Mouse (Mus musculus) forebrain, postnatal 0 days (tissue): Measurements from ENCODE around the gene Spata31d1c. TPM values are rescaled to one million over a fixed set of nuclear protein-coding genes. Genes with fewer than 3 reads are reported as not detected.
A peak's percentile ranks its signal among the peaks of the same experiment; 100 is the strongest.

Source experiments
- ATAC-seq: fragments of 200-750 bp; cut with Nextera tagmentation; 2 replicates; pipeline ENCODE4 v1.8.0; 2017; ENCODE audit warnings: mild to moderate bottlenecking, moderate library complexity
- DNase-seq: peaks from one replicate; pipeline ENCODE4 v3.0.0-alpha.2; 2015
- H3K27ac ChIP-seq: fragments of 300-500 bp; sonication (generic); 2 replicates; pipeline ENCODE4 v1.5.1; 2014; ENCODE audit warnings: low read depth, mild to moderate bottlenecking, antibody characterized with exemption, low read length, moderate library complexity, mixed read lengths
- H3K27me3 ChIP-seq: fragments of 300-500 bp; sonication (generic); 2 replicates; pipeline ENCODE4 v1.6.1; 2014; ENCODE audit warnings: mild to moderate bottlenecking, low read length, mixed read lengths; ENCODE audit not compliant: insufficient read depth
- H3K36me3 ChIP-seq: fragments of 300-500 bp; sonication (generic); 2 replicates; pipeline ENCODE4 v1.6.1; 2014; ENCODE audit warnings: mild to moderate bottlenecking, moderate library complexity; ENCODE audit not compliant: insufficient read depth
- H3K4me1 ChIP-seq: fragments of 300-500 bp; sonication (generic); 2 replicates; pipeline ENCODE4 v1.6.1; 2014; ENCODE audit warnings: antibody characterized with exemption; ENCODE audit not compliant: insufficient read depth
- H3K4me2 ChIP-seq: fragments of 300-500 bp; sonication (generic); 2 replicates; pipeline ENCODE4 v1.6.1; 2014; ENCODE audit warnings: low read depth, mild to moderate bottlenecking, moderate library complexity
- H3K4me3 ChIP-seq: fragments of 300-500 bp; sonication (generic); 2 replicates; pipeline ENCODE4 v1.5.1; 2014; ENCODE audit warnings: low read depth, low read length, mixed read lengths
- H3K9ac ChIP-seq: fragments of 300-500 bp; sonication (generic); 2 replicates; pipeline ENCODE4 v1.6.1; 2014; ENCODE audit warnings: mild to moderate bottlenecking
- H3K9me3 ChIP-seq: fragments of 300-500 bp; sonication (generic); 2 replicates; pipeline ENCODE4 v1.6.1; 2016; ENCODE audit warnings: low read length
- CTCF ChIP-seq: sonication (generic); IDR thresholded peaks from 2 replicates; pipeline ENCODE4 v1.5.1; 2016; ENCODE audit warnings: antibody characterized with exemption, control low read depth, low read depth
- WGBS: fragments of 180-500 bp; shearing (Covaris S2); extraction: QIAGEN DNeasy Blood & Tissue Kit; methylation state at CpG from one replicate; pipeline ENCODE4 v1.1.7; 2014; 5-methylcytosine and 5-hydroxymethylcytosine counted together
- polyA plus RNA-seq: library from polyadenylated mRNA; unstranded; fragments of >200 nt; fragmentation: Nextera tagmentation; extraction: Ambion mirVana; gene quantifications from 2 replicates; pipeline ENCODE4 v1.2.1, GENCODE M21; 2015
- total RNA-seq: library from RNA; depleted of rRNA; stranded (reverse); fragments of >200 nt; gene quantifications from 2 replicates; pipeline ENCODE4 v1.2.3, GENCODE M21; 2014; rRNA removed

Gene Spata31d1c
- total RNA-seq = not detected in 2 replicates
- polyA plus RNA-seq = not detected in 2 replicates

- no peaks in the 10 kb centered on the region for H3K36me3 ChIP-seq
- H3K4me3 ChIP-seq = no peak within 1 kb of the TSS
- H3K27ac ChIP-seq = no peak within 1 kb of the TSS
- H3K4me2 ChIP-seq = no peak within 1 kb of the TSS
- H3K4me1 ChIP-seq = no peaks in the 10 kb centered on the region
- ATAC-seq (no peak), DNase-seq (no peak)
- H3K27me3 ChIP-seq = no peaks in the 10 kb centered on the region
- H3K9me3 ChIP-seq = no peaks in the 10 kb centered on the region
- H3K9ac ChIP-seq = no peak within 1 kb of the TSS
- TF ChIP-seq CTCF = no peak
Observed at GRCm38 (mm10) chr13:65032758-65033157, at the start of gene Spata31d1c. Gene Spata31d1c (plus strand): TSS chr13:65033058.

DNA sequence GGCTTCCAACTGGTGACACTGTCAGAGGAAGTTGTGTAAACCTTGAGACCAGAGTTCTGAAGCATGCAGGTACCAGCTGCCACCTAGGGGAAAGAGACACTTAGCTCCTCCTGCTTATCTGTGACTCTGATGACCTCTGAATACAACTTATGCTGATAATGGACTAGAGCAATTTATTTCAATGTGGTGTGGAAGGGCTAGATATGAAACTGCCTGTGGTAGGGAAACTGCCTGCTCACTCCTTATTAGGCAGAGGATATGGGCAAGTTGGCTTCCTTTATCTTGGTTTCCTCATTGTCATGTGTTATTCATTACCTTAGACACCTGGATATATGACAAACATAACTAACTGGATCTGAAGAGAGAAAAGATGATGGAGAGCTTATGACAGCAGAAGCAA is 44.0 kb upstream of the Spata31d1c start:
- no peaks in the 10 kb centered on the region for H3K27me3 ChIP-seq
- ATAC-seq = no peak
- no peaks in the 10 kb centered on the region for H3K36me3 ChIP-seq
- H3K9ac ChIP-seq = no peak overlapping the region
- no peak for TF ChIP-seq CTCF
- no peak overlapping the region for H3K27ac ChIP-seq
- H3K9me3 ChIP-seq = no peaks in the 10 kb centered on the region
- DNase-seq = no peak
- H3K4me1 ChIP-seq = no peaks in the 10 kb centered on the region
- no peak overlapping the region for H3K4me2 ChIP-seq
- H3K4me3 ChIP-seq = no peak overlapping the region

DNA sequence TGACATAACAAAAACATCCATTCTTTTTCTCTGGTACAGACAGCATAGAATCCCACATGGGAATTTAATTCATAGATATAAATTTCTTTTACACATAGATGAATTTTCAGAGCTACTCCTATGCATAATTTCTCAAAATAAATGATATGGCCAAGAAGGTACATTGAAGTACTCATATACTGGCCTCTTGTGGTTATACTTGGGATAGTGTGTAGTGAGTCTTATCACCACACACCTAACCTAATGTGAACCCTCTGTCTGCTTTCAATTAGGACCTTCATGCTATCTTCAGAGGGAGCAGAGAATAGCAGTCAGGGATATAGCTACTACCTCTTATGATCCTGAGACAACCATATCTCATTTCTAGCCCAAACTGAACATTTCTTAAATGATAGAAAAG is 27.4 kb upstream of the Spata31d1c start:
- H3K27me3 ChIP-seq = no peaks in the 10 kb centered on the region
- no peak for ATAC-seq
- DNase-seq = no peak
- H3K27ac ChIP-seq = no peak overlapping the region
- no peak overlapping the region for H3K4me2 ChIP-seq
- H3K9ac ChIP-seq = no peak overlapping the region
- no peaks in the 10 kb centered on the region for H3K9me3 ChIP-seq
- no peaks in the 10 kb centered on the region for H3K4me1 ChIP-seq
- 0 out of 2 replicates have a peak, but pooled peaks have one; percentile 15 for TF ChIP-seq CTCF
- no peaks in the 10 kb centered on the region for H3K36me3 ChIP-seq
- H3K4me3 ChIP-seq = no peak overlapping the region

DNA sequence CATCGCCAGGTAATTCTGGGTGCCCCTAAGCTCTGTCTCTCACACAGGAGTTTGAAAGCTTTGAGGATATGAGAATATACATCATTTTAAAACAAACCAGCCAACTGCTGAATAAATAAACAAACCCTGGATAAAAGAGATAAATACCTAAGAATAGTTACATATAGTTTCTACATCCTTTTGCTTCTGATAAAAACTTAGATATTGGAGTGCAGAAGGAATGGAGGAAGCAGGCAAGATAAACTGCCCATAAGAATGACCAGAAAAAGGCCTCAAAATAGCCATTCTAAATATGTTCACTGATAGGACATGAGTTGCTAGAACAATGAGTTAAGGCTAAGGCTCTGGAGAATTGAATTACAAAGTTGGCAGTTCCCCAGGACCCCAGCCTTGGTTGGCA is 26.1 kb upstream of the Spata31d1c start:
- Histone ChIP-seq H3K4me1 (no peaks in the 10 kb centered on the region), H3K27me3 (no peaks in the 10 kb centered on the region), H3K4me2 (no peak overlapping the region), H3K9me3 (no peaks in the 10 kb centered on the region), H3K9ac (no peak overlapping the region), H3K27ac (no peak overlapping the region), H3K4me3 (no peak overlapping the region), H3K36me3 (no peaks in the 10 kb centered on the region)
- whole genome bisulfite sequencing = 95% methylated on average over 1 of the region's 1 CpGs
- ATAC-seq (no peak), DNase-seq (no peak)
- TF ChIP-seq CTCF = no peak

DNA sequence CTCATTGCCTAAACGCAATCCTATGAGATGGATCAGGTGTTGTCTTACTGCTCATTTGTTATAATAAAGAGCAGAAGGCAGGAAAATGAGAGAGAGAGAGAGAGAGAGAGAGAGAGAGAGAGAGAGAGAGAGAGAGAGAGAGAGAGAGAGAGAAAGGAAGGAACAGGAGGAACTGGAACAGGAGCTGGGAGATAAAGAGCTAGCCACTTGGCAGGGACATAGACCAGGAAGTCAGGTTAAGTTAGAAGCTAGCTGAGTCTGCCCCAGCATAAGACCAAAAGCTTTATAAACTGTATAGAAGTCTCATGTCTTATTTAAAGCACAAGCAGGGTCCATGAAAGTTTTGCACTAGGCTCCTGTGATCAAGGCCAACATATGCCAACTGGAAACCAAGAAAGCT is 24.9 kb upstream of the Spata31d1c start:
- no peak for DNase-seq
- Histone ChIP-seq H3K4me3 (no peak overlapping the region), H3K36me3 (no peaks in the 10 kb centered on the region), H3K27me3 (no peaks in the 10 kb centered on the region), H3K4me1 (no peaks in the 10 kb centered on the region), H3K4me2 (no peak overlapping the region), H3K9ac (no peak overlapping the region), H3K9me3 (no peaks in the 10 kb centered on the region), H3K27ac (no peak overlapping the region)
- WGBS = 54% methylated on average over 1 of the region's 1 CpGs
- no peak for ATAC-seq
- no peak for TF ChIP-seq CTCF

DNA sequence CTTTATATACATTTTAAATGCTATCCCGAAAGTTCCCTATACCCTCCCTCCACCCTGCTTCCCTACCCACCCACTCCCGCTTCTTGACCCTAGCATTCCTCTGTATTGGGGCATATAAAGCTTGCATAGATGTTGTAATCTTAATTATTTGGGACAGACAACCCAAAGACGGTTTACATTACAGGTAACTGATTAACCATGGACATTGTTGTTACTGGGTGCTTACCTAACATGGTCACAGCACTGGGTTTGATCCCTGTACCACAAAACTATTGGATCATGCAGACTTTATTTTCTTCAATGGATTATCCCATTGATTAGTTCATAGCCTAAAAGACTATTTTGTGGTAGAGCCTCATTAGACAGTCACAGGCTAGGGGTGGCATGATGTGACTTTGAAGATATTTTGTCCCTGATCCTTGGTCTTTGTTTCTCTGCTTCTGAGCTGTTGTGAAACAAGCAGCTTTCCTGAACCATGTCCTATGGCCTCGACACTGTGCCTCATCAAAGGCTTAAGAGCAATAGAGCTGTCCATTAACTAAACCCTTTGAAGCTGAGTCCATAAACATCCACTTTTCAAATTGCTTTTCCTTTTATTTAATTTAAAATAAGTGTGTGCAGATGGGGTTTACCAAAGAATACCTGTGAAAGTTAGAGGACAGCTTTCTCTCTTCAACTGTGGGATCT is 21.7 kb upstream of the Spata31d1c start:
- Histone ChIP-seq H3K4me2 (no peak overlapping the region), H3K4me1 (no peaks in the 10 kb centered on the region), H3K4me3 (no peak overlapping the region), H3K9ac (no peak overlapping the region), H3K27ac (no peak overlapping the region), H3K36me3 (no peaks in the 10 kb centered on the region), H3K27me3 (no peaks in the 10 kb centered on the region), H3K9me3 (no peaks in the 10 kb centered on the region)
- ATAC-seq = no peak
- DNase-seq = no peak
- WGBS = 53% methylated on average over 4 of the region's 4 CpGs
- no peak for TF ChIP-seq CTCF

- Histone ChIP-seq H3K9ac (no peak overlapping the region), H3K27ac (no peak overlapping the region), H3K27me3 (no peaks in the 10 kb centered on the region), H3K4me1 (no peaks in the 10 kb centered on the region), H3K4me3 (no peak overlapping the region), H3K36me3 (no peaks in the 10 kb centered on the region), H3K9me3 (no peaks in the 10 kb centered on the region), H3K4me2 (no peak overlapping the region)
- no peak for DNase-seq
- 67% methylated on average over 4 of the region's 4 CpGs for WGBS
- TF ChIP-seq CTCF = no peak
- no peak for ATAC-seq
Observed at GRCm38 (mm10) chr13:65035057-65035456, 2.2 kb downstream of the Spata31d1c start.

GRCm38 (mm10) chr13:65052660-65053059 is 19.8 kb downstream of the Spata31d1c start, which contains the start of gene Prss47:
Gene Prss47 (minus strand): TSS chr13:65052760.
- H3K4me2 ChIP-seq = no peak within 1 kb of the TSS
- H3K4me1 ChIP-seq = no peaks in the 10 kb centered on the region
- DNase-seq = no peak
- H3K4me3 ChIP-seq = no peak within 1 kb of the TSS
- no peak for TF ChIP-seq CTCF
- no peaks in the 10 kb centered on the region for H3K27me3 ChIP-seq
- H3K27ac ChIP-seq = no peak within 1 kb of the TSS
- WGBS = 92% methylated on average over 9 of the region's 9 CpGs
- no peaks in the 10 kb centered on the region for H3K9me3 ChIP-seq
- no peak within 1 kb of the TSS for H3K9ac ChIP-seq
- no peak for ATAC-seq
- H3K36me3 ChIP-seq = no peaks in the 10 kb centered on the region
